Comparison of ENCODE assay signal across 16 mouse cellular contexts in genomic region chr5:107059514-107059913, GRCm38 (mm10).
"Had no signal": no experiment of that assay in that cellular context is flagged by ENCODE, and none has a peak within 500 bp of the region (broad histone marks: within the 10 kb centered on the region; RNA-seq: fewer than 3 reads in every experiment).

No protein-coding gene starts in this region.

- H3K4me3 ChIP-seq: kidney, embryonic 15.5 days; left cerebral cortex, adult 2 months; liver, embryonic 15.5 days; lung, embryonic 15.5 days; midbrain, embryonic 12.5 days; midbrain, embryonic 15.5 days; neural tube, embryonic 13.5 days had no signal

- H3K9me3 ChIP-seq: kidney, embryonic 15.5 days; liver, embryonic 15.5 days; lung, embryonic 15.5 days; midbrain, embryonic 12.5 days; midbrain, embryonic 15.5 days; neural tube, embryonic 13.5 days had no signal

- DNase-seq: kidney, adult 8-10 months; kidney, postnatal 10 days; kidney, postnatal 36 days; layer of hippocampus, postnatal 36 days; lung, adult 18-20 months; lung, postnatal 10 days; lung, postnatal 36 days; thymus, adult 18-20 months; thymus, postnatal 36 days had no signal

- ATAC-seq: midbrain, embryonic 15.5 days had no signal

- H3K27ac ChIP-seq: kidney, embryonic 15.5 days; left cerebral cortex, adult 2 months; liver, embryonic 15.5 days; lung, embryonic 15.5 days; midbrain, embryonic 12.5 days; midbrain, embryonic 15.5 days; neural tube, embryonic 13.5 days had no signal

- H3K27me3 ChIP-seq: kidney, embryonic 15.5 days; liver, embryonic 15.5 days; lung, embryonic 15.5 days; midbrain, embryonic 12.5 days; midbrain, embryonic 15.5 days; neural tube, embryonic 13.5 days had no signal

- H3K9ac ChIP-seq: kidney, embryonic 15.5 days; liver, embryonic 15.5 days; lung, embryonic 15.5 days; midbrain, embryonic 12.5 days; midbrain, embryonic 15.5 days; neural tube, embryonic 13.5 days had no signal

- H3K4me1 ChIP-seq: liver, embryonic 15.5 days had no signal

- H3K4me2 ChIP-seq: kidney, embryonic 15.5 days; liver, embryonic 15.5 days; lung, embryonic 15.5 days; midbrain, embryonic 12.5 days; midbrain, embryonic 15.5 days; neural tube, embryonic 13.5 days had no signal

- H3K36me3 ChIP-seq: kidney, embryonic 15.5 days; liver, embryonic 15.5 days; lung, embryonic 15.5 days; midbrain, embryonic 12.5 days; midbrain, embryonic 15.5 days; neural tube, embryonic 13.5 days had no signal
